Mouse (Mus musculus) cerebellum, adult 8-10 months (tissue): ENCODE measurements at regions not wholly inside any gene's neighbourhood (a gene's known extent, or its start where the extent isn't known, plus 50 kb on each side); places are given as distances from the start of the nearest gene placed in this dataset.
A peak's percentile ranks its signal among the peaks of the same experiment; 100 is the strongest.

Experiments
- DNase-seq: peaks from one replicate; pipeline ENCODE4 v3.0.0; 2022

DNA sequence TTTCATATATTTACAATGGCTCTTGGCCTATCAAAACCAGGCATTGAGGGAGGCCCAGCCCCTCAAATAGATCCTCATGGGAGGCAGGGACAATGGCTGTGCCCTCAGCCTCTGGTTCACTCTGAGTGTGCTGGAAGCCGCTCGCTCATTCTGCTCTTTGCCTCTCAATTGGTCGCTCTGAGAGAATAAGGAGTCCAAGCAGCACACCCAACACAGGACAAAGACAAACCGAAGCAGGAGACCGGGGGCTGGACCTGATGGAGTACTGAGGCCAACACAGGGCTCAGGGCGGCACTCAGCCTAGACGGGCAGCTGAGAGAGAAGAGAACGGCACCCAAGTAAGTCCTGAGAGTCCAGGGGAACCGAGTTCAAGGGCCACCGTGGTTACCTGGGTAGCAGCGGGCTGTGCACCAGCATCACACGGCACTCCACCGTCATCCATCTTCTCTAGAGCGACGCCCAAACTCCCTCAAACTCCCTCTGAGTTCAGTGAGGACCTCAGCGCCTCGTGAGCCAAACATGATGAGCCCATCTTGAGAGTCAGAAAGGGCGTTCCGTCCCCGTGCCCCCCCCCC, 145.8 kb downstream of the Setd4 start:
- DNase-seq = no peak

DNA sequence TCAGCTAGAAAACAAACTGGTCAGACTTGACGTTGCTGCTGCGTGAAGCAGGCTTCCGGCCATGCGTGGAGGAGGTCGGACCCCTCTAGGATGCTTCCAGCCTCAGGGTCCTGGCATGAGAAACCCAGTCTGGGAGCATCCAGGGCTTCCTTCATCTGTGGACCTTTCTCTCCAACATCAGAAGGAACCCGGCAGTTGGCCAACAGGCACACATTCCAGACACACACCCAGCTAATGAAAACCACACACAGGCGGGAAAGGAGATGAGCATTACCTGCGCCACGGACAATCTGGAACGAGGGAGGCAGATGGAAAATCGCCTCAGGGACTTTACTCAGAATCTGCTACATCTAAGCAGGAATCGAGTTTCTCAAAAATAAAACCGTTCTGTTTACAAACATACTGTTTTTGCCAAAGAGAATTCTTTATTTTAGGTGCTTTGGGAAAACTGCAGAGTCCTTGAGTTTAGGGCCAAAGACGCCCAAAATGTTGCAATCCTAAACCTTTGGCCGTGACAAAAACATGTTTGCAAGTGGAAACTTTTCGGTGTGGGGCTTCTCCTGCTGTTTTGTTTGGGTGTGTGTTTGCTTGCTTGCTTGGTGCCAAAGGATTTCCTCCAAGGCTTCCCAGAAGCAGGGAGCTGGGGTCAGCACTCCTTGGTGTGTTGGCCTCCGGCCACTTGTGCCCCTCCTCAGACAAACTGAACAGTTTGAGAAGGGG, 147.0 kb downstream of the Setd4 start:
- DNase-seq = no peak

DNA sequence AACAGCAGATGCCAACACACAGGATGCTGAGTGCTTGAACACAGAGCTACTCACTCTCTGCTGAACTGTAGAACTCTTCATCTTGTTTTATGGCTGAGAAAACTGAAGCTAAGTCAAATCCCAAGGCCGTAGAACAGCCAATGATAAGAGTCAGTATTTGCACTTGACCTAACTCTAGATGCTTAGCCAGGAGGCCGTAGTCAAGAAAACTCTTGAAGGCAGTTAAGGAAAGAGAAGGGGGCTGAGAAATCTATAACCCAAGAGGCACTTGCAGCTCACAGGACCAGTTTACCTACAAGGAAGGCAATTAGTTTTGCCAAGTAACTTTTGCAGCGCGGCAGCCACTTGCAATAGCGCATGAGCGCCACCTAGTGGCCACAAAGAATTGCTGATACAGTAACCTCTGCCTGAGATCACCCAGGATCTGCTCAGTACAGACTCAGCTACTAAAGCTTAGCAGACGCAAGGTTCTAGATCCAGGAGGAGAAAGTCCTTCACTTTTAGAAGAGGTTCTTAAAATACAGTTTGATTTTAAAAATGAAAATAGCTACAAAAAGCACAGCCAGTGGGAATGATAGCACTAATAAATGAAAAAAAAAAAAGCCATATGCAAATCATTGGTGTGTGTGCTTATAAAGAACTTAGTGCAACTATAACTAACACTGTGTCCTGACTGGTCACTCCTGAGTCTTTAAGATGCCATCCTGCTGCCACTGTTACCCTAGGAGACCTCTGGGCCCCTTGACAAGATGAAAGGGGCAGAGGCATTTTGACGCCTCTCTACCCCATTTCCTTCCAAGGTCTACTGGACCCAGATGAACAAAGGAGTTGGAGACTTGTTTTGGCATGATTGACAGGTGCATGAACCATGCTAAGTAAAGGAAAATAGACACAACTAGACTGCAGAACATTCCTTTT, 149.5 kb downstream of the Setd4 start:
- DNase-seq = peak; percentile 67

DNA sequence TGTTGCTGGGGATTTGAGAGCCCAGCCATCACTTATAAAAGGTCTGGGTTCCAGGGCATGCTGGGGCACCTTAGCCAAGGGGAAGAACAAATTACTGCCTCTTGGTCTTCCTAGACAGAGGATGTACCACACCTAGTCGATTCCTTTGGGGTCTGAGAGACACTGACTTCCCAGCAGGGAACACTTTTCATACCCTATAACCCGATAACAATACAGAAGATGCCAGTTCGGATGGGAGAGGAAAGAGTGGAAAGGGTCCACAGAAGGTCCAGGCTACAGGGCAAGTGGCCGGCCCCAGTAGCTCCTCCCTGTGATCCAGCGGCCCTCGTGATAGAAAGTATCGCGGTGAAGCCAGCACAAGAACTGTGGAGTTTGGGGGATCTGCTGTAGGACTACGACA, 150.8 kb downstream of the Setd4 start:
- no peak for DNase-seq

GRCm38 (mm10) chr16:93450896-93451295, 153.0 kb downstream of the Setd4 start:
- no peak for DNase-seq

- DNase-seq = no peak
Measured at GRCm38 (mm10) chr16:93449925-93450324, 153.9 kb downstream of the Setd4 start.

- DNase-seq = no peak
Measured at GRCm38 (mm10) chr16:93448124-93448523, 155.7 kb downstream of the Setd4 start.

- DNase-seq = no peak
Measured at GRCm38 (mm10) chr16:93446970-93447369, 156.9 kb downstream of the Setd4 start.

DNA sequence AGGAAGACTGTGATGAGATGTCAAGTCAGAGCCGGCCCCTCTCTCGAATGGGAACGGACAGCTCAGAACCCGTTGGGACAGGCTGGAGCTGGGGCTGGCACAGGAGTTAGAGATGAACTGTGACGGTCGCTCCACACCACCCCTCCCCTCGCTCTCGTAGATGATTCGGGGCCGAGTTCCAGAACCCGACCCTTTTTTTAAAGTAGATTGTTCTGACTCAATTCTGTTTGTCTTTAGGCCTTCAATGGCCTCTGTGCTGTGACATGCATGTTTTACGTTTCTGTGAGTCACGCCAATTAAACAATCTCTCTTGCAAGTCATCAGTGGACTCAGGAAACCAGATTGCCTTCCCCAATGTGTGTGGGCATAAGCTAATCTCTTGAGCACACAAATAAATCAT, 157.7 kb downstream of the Setd4 start:
- DNase-seq = no peak

DNA sequence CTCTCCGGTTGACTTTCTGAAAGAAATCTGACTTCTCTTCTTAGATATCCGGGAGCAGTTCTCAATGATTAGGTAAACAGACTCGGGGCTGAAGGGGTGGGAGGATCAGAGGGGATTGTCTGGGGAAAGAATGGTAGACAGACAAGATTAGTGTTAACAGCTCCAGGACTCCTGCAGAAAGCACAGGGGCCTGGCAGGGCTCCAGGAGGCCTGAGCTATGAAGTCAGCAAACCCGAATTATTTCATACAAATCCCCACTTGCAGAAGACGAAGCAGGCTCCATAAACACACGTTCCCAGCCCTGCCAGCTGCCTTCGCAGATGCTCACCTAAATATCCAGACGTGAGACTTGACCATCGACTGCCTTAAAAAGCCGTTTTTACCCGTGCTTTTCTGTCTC, 161.0 kb downstream of the Setd4 start:
- no peak for DNase-seq

- DNase-seq = no peak
Measured at GRCm38 (mm10) chr16:93437608-93438425, 166.0 kb downstream of the Setd4 start.

DNA sequence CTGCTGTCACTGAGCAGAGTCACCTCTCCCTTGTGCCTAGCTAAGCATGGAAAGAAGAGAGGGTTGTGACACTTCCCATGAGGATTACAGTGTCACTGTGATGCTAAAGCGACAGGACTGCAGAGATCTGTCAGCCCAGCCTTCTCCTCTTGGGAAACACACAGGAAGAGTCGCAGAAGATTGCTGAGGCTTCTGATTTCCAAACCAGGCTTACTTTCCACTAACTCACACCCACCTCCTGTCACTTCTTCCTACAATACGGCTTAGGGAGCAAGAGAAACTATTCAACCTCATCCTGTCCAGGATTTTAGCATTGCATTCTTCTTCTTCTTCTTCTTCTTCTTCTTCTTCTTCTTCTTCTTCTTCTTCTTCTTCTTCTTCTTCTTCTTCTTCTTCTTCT, 167.1 kb downstream of the Setd4 start:
- DNase-seq = no peak

DNA sequence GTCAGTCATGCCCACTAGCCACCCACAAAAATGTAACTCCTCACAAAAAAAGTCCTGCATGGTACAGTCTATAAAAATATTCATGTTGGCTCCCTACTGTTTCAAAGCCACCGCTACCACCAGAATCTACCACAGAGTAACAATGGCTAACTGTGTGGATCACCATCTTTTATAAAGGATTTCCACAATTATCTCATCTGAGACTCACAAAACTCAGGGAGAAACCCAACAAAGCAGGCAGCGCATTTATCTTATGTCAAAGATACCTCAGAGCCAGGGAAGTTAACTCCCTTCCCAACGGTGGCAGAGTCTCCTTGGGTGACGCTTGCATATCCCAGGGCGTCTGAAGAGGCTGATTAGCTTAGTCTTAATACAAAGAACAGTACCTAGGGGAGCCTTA, 172.5 kb downstream of the Setd4 start:
- DNase-seq = no peak

DNA sequence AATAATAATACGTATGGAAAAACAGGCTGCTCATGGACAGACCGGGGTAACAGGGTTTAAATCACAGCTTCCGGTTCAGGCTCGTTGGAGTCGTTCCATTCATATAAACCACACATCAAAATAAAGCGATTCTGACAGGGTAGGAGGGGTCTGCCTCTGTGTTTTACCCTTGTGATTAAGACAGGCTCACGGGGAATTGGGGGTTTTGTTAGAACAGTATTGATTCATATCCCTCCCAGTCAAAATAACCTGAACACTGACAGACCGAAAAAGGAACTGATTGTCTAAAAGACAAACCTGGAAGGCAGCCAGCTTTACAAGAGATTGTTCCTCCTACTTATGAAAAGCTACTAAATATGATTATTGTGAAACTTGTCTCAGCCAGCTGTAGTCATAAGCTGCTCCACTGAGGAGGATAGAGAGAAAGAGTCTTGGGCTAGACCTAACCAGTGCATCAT, 174.5 kb downstream of the Setd4 start:
- no peak for DNase-seq

DNA sequence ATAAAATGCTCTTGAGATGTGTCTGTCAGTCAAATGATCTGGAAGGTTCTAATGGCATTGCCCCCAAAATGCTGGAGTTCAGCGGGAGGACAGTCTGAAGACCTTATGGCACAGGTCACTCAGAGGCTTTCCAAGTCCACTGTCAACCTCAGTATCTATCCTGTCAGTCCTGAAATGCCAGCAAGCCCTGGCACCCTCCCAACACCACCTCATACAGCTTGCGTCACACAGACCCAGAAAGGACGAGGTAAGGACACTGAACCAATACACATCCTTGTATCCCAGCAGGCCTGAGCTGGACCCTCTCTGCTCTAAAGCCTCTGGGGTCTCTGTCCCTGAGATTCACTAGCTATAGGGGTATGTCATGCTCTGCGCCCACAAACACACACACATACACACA, 176.6 kb downstream of the Setd4 start:
- no peak for DNase-seq

DNA sequence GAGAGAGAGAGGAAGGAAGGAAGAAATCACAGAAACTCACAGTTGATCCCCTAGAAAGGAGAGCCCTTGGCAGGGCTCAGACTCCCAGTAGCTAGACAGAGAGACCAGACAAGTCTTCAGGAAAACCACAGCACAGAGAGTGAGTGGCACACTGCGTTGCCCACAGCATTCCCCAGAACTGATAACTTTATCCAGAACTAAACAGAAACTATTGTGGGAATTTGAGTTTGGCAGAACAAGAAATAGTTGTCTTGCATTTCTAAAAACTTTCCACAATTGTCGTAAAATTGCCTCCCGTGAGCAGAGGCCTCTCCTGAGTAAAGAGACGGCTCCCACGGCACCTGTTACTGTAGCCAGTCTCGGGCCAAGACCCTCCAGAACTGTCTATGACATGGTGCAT, 178.1 kb downstream of the Setd4 start:
- DNase-seq = no peak

DNA sequence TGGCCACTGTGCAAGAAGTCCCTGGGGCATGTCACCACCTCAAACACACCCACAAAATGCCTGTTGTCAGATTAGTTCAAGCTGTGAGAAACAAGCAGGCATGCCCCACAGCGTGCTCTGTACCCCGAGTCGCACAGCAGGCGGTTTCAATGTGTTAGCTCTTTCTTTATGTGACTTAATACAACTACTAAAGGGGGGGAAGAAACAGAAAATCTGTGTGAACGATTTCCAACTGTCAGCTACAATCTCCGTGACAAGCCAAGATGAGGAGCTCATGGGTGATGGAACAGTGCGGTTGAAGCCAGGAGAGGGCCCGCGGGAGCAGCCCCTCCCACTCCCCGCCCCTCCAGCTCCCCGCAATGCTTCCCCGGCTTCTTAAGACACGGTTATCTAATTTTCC, 180.7 kb downstream of the Setd4 start:
- DNase-seq = no peak

- no peak for DNase-seq
Measured at GRCm38 (mm10) chr16:93422221-93422620, 181.6 kb downstream of the Setd4 start.

GRCm38 (mm10) chr16:93418246-93418645, 185.6 kb downstream of the Setd4 start:
- no peak for DNase-seq

DNA sequence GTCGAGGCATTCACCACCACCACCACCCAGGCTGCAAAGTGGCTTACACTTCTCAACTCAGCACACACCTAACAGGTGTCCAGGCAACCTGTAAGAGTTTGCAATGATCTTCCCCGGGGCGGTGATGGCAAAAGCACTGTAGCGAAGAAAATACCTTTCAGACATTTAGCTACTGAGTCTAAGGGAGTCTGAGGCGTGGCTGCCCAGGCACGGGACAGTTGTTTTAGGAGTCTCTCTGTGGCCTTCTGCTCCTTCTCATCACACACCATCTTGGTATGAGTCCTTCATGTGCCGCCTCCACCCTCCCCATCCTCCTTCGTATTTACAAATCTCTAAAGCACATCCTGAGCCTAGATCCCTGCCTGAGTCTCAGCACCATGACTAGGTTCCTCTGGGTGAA, 186.0 kb downstream of the Setd4 start:
- no peak for DNase-seq

GRCm38 (mm10) chr16:93392024-93392675, 211.7 kb downstream of the Setd4 start:
- DNase-seq = no peak

GRCm38 (mm10) chr16:93387578-93388116, 216.2 kb downstream of the Setd4 start:
- DNase-seq = no peak
